Mouse (Mus musculus): ENCODE measurements around the gene Rpl9-ps1. TPM values are rescaled to one million over a fixed set of nuclear protein-coding genes. Genes with fewer than 3 reads are reported as not detected.

Rpl9-ps1 gene
- polyA plus RNA-seq, 1 experiment from 2014 or later, result not detected

DNA sequence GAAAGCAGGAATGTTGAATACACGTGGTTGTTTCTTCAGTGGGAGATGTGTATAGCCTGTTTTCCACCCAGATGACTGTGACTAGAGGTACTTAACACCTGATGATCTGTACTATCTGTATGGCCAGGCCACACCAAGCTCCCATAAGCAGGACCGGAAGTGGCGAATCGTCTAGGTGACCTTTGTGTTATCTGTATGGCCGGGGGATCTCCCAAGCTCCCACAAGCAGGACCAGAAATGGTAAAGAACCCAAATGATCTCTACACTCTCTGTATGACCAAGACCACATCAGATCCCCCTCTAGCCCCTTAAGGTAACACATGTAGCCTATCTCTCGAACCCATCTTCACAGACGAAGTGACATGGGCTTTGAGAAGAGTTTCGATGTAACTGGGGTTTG lies 9.2 kb upstream of the Rpl9-ps1 start:
- Histone ChIP-seq H3K4me2 (replicated peaks; ENCODE audit: low read depth, low read length) (no peak overlapping the region), H3K9ac (replicated peaks; ENCODE audit: low read depth, low read length) (no peak overlapping the region), H3K4me3 (ENCODE audit: low read depth, low read length) (no peak overlapping the region), H3K4me1 (ENCODE audit: control insufficient read depth, insufficient read depth, low read length) (no peaks in the 10 kb centered on the region), H3K36me3 (ENCODE audit: control insufficient read depth, insufficient read depth, low read length) (no peaks in the 10 kb centered on the region), H3K27ac (ENCODE audit: low read length) (no peak overlapping the region), H3K27me3 (ENCODE audit: control insufficient read depth, insufficient read depth, low read length) (no peaks in the 10 kb centered on the region), H3K9me3 (ENCODE audit: control insufficient read depth, low read depth, low read length) (no peaks in the 10 kb centered on the region)
- no peak for ATAC-seq (ENCODE audit: insufficient number of reproducible peaks, insufficient read depth, low FRiP score, low read depth)
- WGBS, result 90% methylated on average over 8 of the region's 8 CpGs

DNA sequence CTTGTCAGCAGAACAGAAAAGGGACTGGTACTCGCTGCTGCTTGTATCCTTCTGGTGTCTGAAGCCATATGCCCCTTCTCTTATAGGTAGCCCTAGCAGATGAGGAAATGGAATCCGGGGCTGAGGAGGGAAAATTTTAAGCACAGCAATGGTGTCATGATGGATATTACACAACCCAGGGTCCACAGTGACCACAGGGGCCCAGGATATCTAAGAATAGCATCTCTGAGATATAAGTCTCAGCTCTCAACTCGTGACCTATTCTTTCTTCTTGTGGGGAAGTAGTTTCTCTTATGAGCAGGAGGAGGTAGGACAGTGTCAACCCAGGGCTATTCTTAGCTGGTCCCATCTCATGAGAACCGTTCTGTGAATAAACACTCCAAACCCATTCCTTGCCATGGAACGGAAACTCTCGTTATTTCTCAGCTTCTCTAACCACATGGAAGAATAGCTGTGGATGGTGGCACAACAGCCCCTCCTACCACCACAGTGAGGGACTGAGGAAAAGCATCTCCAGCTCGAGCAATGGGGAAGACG lies 4.0 kb upstream of the Rpl9-ps1 start, which contains the start of gene Ccl3:
Gene Ccl3 (minus strand): TSS at position 51 of the 537 bp plus-strand sequence.
- Histone ChIP-seq H3K27ac (ENCODE audit: low read length) (no peak within 1 kb of the TSS), H3K9ac (replicated peaks; ENCODE audit: low read depth, low read length) (no peak within 1 kb of the TSS), H3K4me2 (replicated peaks; ENCODE audit: low read depth, low read length) (no peak within 1 kb of the TSS), H3K36me3 (ENCODE audit: control insufficient read depth, insufficient read depth, low read length) (no peaks in the 10 kb centered on the region), H3K4me3 (ENCODE audit: low read depth, low read length) (no peak within 1 kb of the TSS), H3K27me3 (ENCODE audit: control insufficient read depth, insufficient read depth, low read length) (no peaks in the 10 kb centered on the region), H3K9me3 (ENCODE audit: control insufficient read depth, low read depth, low read length) (no peaks in the 10 kb centered on the region), H3K4me1 (ENCODE audit: control insufficient read depth, insufficient read depth, low read length) (no peaks in the 10 kb centered on the region)
- 78% methylated on average over 8 of the region's 8 CpGs for WGBS
- ATAC-seq (ENCODE audit: insufficient number of reproducible peaks, insufficient read depth, low FRiP score, low read depth), result no peak

DNA sequence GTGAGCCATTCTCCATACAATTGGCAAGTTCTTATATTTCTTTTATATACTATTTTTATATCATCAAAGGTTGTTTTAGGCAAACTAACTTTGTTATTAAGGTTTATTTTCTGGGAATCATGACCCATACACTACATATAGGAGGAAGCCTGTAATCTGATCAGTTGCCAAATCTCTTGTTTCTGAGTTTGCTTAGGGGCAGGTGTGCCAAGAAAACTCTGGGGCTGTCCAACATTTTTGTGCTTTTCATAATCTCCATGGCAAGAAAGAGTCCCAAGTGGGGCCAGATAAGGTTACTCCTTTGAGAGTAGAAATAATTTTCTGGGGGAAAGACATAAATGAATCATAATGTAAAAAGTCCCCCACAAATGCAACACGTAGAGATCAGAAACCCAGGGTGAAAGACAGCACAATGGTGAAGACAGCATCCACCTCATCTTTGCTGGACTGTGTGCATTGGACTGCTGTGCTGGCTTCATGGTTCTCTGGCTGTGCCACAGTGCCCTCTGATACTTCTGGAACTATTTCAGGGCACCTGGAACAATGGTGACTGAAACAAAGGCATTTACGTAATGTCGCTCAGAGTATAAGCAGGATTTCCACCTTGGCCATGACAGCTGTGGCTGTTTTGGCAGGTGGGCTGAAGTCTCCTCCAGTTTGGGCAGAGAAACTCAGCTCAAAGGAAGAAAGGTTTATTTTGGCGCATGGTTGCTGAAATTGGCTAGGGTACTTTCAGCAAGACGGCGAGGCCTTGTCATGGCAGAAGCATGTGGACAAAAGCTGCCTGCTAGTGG lies 1.1 kb upstream of the Rpl9-ps1 start:
- no peaks in the 10 kb centered on the region for H3K36me3 ChIP-seq (ENCODE audit: control insufficient read depth, insufficient read depth, low read length)
- no peak overlapping the region for H3K9ac ChIP-seq (replicated peaks; ENCODE audit: low read depth, low read length)
- no peaks in the 10 kb centered on the region for H3K27me3 ChIP-seq (ENCODE audit: control insufficient read depth, insufficient read depth, low read length)
- 92% methylated on average over 6 of the region's 6 CpGs for WGBS
- H3K9me3 ChIP-seq (ENCODE audit: control insufficient read depth, low read depth, low read length), result no peaks in the 10 kb centered on the region
- no peak overlapping the region for H3K4me3 ChIP-seq (ENCODE audit: low read depth, low read length)
- H3K27ac ChIP-seq (ENCODE audit: low read length), result no peak overlapping the region
- H3K4me2 ChIP-seq (replicated peaks; ENCODE audit: low read depth, low read length), result no peak overlapping the region
- H3K4me1 ChIP-seq (ENCODE audit: control insufficient read depth, insufficient read depth, low read length), result no peaks in the 10 kb centered on the region
- ATAC-seq (ENCODE audit: insufficient number of reproducible peaks, insufficient read depth, low FRiP score, low read depth), result no peak

DNA sequence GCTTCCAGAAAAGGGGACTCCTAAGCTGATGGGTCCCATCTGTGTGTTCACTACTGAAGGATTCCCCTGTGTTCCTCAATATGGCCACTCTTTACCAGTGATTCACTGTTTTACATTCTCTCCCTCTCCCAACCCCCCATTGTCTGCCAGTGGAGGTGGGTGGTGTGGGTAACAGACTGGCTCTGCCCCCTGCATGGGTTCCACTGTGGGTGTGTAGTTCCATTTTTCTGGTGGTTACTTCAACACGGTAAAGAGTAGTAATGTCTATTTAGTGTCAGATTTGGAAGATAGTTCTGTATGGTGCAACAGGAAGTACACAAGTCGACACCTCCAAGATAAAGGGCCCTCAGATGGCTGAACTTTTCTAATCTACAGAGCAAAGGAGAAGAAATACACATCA lies 4.2 kb downstream of the Rpl9-ps1 start:
- no peak overlapping the region for H3K4me3 ChIP-seq (ENCODE audit: low read depth, low read length)
- WGBS, result 74% methylated on average over 2 of the region's 2 CpGs

DNA sequence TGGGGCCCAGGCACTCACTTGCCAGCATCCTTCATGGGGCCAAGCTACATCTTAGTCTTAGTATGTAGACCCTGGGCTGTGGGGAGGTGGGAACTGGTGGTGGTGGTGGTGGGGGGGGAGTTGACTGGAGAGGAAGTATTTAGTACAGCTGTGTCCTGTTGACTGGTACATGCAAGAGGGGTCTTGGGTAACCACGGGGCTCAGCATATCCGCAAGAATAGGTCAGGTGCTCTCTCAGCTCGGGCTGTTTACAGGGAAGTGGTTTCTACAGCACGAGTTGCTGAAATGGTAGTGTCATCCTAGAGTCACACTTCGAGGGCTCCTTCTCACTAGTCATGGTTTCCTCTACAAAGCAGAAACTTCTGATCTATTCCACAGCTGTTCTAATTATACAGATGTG lies 5.3 kb downstream of the Rpl9-ps1 start:
- no peak overlapping the region for H3K4me3 ChIP-seq (ENCODE audit: low read depth, low read length)
- WGBS, result 76% methylated on average over 5 of the region's 5 CpGs
- H3K9ac ChIP-seq (replicated peaks; ENCODE audit: low read depth, low read length), result no peak overlapping the region
- H3K9me3 ChIP-seq (ENCODE audit: control insufficient read depth, low read depth, low read length), result no peaks in the 10 kb centered on the region
- no peaks in the 10 kb centered on the region for H3K36me3 ChIP-seq (ENCODE audit: control insufficient read depth, insufficient read depth, low read length)
- no peaks in the 10 kb centered on the region for H3K4me1 ChIP-seq (ENCODE audit: control insufficient read depth, insufficient read depth, low read length)
- no peaks in the 10 kb centered on the region for H3K27me3 ChIP-seq (ENCODE audit: control insufficient read depth, insufficient read depth, low read length)
- H3K27ac ChIP-seq (ENCODE audit: low read length), result no peak overlapping the region
- ATAC-seq (ENCODE audit: insufficient number of reproducible peaks, insufficient read depth, low FRiP score, low read depth), result no peak
- H3K4me2 ChIP-seq (replicated peaks; ENCODE audit: low read depth, low read length), result no peak overlapping the region

More for the DNA sequence above, 4.2 kb downstream of the Rpl9-ps1 start:
- Histone ChIP-seq H3K36me3 (ENCODE audit: control insufficient read depth, insufficient read depth, low read length) (no peaks in the 10 kb centered on the region), H3K27ac (ENCODE audit: low read length) (no peak overlapping the region), H3K9ac (replicated peaks; ENCODE audit: low read depth, low read length) (no peak overlapping the region), H3K9me3 (ENCODE audit: control insufficient read depth, low read depth, low read length) (no peaks in the 10 kb centered on the region), H3K4me1 (ENCODE audit: control insufficient read depth, insufficient read depth, low read length) (no peaks in the 10 kb centered on the region), H3K27me3 (ENCODE audit: control insufficient read depth, insufficient read depth, low read length) (no peaks in the 10 kb centered on the region), H3K4me2 (replicated peaks; ENCODE audit: low read depth, low read length) (no peak overlapping the region)
- ATAC-seq (ENCODE audit: insufficient number of reproducible peaks, insufficient read depth, low FRiP score, low read depth), result no peak

DNA sequence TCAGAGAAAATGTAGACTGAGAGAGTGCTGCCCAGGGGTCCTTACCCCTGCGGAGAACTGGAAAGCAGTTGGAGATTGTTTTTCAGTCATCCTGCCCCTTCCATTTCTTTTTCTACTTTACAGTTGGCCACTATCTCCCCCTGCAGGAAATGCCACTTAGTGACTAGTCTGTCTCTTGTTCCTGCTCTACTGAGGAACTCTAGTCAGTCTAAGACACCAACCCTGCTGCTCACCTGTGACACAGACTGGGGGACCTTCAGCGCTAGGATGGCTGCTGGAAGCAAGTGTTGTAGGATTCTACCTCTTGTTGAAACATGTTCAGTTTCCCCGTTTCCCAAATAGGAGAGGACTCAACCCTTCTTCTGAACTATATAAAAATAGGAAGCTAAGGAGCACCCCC lies 5.9 kb downstream of the Rpl9-ps1 start:
- no peak for ATAC-seq (ENCODE audit: insufficient number of reproducible peaks, insufficient read depth, low FRiP score, low read depth)
- whole genome bisulfite sequencing, result 72% methylated on average over 3 of the region's 3 CpGs

DNA sequence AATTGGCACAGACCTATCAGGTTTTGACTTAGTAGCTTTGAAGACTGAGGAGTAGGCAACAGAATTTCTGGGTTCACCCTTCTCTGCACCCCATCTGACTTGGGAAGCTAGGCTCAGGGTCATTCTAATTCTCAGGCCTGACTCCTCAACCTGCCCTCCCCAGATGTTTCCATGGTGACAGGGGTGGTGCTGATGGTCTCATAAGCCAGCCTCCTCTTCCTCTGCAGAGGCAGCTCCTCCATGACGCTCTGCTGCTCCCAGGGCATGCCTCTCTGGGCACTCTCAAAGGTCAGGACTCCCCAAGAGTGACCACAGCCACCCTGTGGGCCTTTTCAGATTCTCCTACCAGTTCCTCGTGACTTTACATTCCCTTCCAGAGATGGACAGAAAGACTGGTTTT lies 6.5 kb downstream of the Rpl9-ps1 start:
- ATAC-seq (ENCODE audit: insufficient number of reproducible peaks, insufficient read depth, low FRiP score, low read depth), result no peak
- no peaks in the 10 kb centered on the region for H3K4me1 ChIP-seq (ENCODE audit: control insufficient read depth, insufficient read depth, low read length)
- H3K9me3 ChIP-seq (ENCODE audit: control insufficient read depth, low read depth, low read length), result no peaks in the 10 kb centered on the region
- no peak overlapping the region for H3K9ac ChIP-seq (replicated peaks; ENCODE audit: low read depth, low read length)
- no peaks in the 10 kb centered on the region for H3K36me3 ChIP-seq (ENCODE audit: control insufficient read depth, insufficient read depth, low read length)
- H3K4me3 ChIP-seq (ENCODE audit: low read depth, low read length), result no peak overlapping the region
- H3K27ac ChIP-seq (ENCODE audit: low read length), result no peak overlapping the region
- 59% methylated on average over 2 of the region's 2 CpGs for WGBS
- no peaks in the 10 kb centered on the region for H3K27me3 ChIP-seq (ENCODE audit: control insufficient read depth, insufficient read depth, low read length)
- H3K4me2 ChIP-seq (replicated peaks; ENCODE audit: low read depth, low read length), result no peak overlapping the region

More for the DNA sequence above, 5.9 kb downstream of the Rpl9-ps1 start:
- Histone ChIP-seq H3K4me1 (ENCODE audit: control insufficient read depth, insufficient read depth, low read length) (no peaks in the 10 kb centered on the region), H3K9me3 (ENCODE audit: control insufficient read depth, low read depth, low read length) (no peaks in the 10 kb centered on the region), H3K27ac (ENCODE audit: low read length) (no peak overlapping the region), H3K36me3 (ENCODE audit: control insufficient read depth, insufficient read depth, low read length) (no peaks in the 10 kb centered on the region), H3K27me3 (ENCODE audit: control insufficient read depth, insufficient read depth, low read length) (no peaks in the 10 kb centered on the region), H3K9ac (replicated peaks; ENCODE audit: low read depth, low read length) (no peak overlapping the region), H3K4me2 (replicated peaks; ENCODE audit: low read depth, low read length) (no peak overlapping the region), H3K4me3 (ENCODE audit: low read depth, low read length) (no peak overlapping the region)

DNA sequence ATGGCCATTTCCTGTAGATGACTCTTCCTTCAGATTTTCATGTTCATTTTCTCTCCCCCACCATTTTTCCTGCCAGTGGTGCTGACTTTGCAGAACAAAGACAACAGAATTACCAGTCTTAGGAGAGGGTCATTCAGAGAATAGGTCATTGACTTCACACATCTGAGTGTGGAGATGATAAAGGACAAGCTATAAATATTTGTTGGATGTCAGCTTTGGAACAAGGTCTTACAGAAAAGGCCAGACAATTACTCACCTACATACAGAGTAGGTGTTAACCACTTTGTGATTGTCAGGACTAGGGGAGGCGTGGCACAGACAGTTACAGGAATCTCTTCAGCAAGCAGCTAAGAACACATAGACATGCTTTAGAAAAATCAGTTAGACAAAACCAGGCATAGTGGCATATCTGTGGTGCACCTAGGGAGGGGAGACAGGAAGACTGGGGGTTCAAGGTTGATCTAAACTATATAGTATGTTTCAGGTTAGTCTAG lies 8.6 kb downstream of the Rpl9-ps1 start:
- Histone ChIP-seq H3K4me1 (ENCODE audit: control insufficient read depth, insufficient read depth, low read length) (no peaks in the 10 kb centered on the region), H3K36me3 (ENCODE audit: control insufficient read depth, insufficient read depth, low read length) (no peaks in the 10 kb centered on the region), H3K4me3 (ENCODE audit: low read depth, low read length) (no peak overlapping the region), H3K27ac (ENCODE audit: low read length) (no peak overlapping the region), H3K4me2 (replicated peaks; ENCODE audit: low read depth, low read length) (no peak overlapping the region), H3K9ac (replicated peaks; ENCODE audit: low read depth, low read length) (no peak overlapping the region), H3K9me3 (ENCODE audit: control insufficient read depth, low read depth, low read length) (no peaks in the 10 kb centered on the region), H3K27me3 (ENCODE audit: control insufficient read depth, insufficient read depth, low read length) (no peaks in the 10 kb centered on the region)
- no peak for ATAC-seq (ENCODE audit: insufficient number of reproducible peaks, insufficient read depth, low FRiP score, low read depth)
- 73% methylated on average over 1 of the region's 1 CpGs for WGBS

All from stomach, embryonic 14.5 days (tissue).